In the genomic region with DNA sequence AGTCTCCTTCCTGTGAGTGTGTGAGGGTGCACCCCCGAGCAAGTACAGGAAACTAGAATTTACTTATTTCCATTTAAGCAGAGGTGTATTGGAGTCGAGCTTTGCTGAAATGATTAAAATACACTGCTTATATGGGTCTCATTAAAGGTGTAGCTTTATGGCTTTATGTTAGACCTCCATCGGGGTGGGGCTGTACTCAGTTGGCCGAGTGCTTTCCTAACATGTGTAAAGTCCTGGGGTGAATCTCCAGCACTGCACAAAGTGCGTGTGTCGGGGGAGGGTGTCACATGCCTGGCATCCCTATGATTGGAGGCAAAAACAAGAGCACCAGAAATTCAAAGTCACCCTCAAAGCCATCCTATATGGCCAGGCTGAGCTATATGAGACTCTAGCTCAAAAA, we compare ENCODE assay signal across 16 mouse cellular contexts.
"Had no signal": no experiment of that assay in that cellular context is flagged by ENCODE, and none has a peak within 500 bp of the region (broad histone marks: within the 10 kb centered on the region; RNA-seq: fewer than 3 reads in every experiment).

No protein-coding gene starts in this region.

- H3K9me3 ChIP-seq: neural tube, embryonic 13.5 days; neural tube, embryonic 15.5 days; stomach, embryonic 15.5 days had no signal

- H3K9ac ChIP-seq: neural tube, embryonic 13.5 days; neural tube, embryonic 15.5 days; stomach, embryonic 15.5 days had no signal

- DNase-seq: retina, postnatal 1 day; right cerebral cortex, adult 18-20 months; right cerebral cortex, postnatal 14 days; right cerebral cortex, postnatal 25 days; right cerebral cortex, postnatal 4 days; spleen, adult 18-20 months; thymus, adult 18-20 months; thymus, adult 2 months; thymus, postnatal 14 days; thymus, postnatal 25 days; thymus, postnatal 36 days; thymus, postnatal 4 days had no signal

- H3K4me2 ChIP-seq: neural tube, embryonic 13.5 days; neural tube, embryonic 15.5 days; stomach, embryonic 15.5 days had no signal

- H3K36me3 ChIP-seq: neural tube, embryonic 13.5 days; neural tube, embryonic 15.5 days; stomach, embryonic 15.5 days had no signal

- H3K27me3 ChIP-seq: neural tube, embryonic 13.5 days; neural tube, embryonic 15.5 days; stomach, embryonic 15.5 days had no signal

- H3K4me3 ChIP-seq: neural tube, embryonic 13.5 days; neural tube, embryonic 15.5 days; stomach, embryonic 15.5 days had no signal

- H3K27ac ChIP-seq: neural tube, embryonic 13.5 days; neural tube, embryonic 15.5 days; stomach, embryonic 15.5 days; stomach, postnatal 0 days had no signal
